Mouse (Mus musculus): ENCODE measurements around the gene Pkig. TPM values are rescaled to one million over a fixed set of nuclear protein-coding genes. Genes with fewer than 3 reads are reported as not detected.

Pkig gene
- polyA plus RNA-seq, 1 experiment from 2014 or later: 122 TPM

DNA sequence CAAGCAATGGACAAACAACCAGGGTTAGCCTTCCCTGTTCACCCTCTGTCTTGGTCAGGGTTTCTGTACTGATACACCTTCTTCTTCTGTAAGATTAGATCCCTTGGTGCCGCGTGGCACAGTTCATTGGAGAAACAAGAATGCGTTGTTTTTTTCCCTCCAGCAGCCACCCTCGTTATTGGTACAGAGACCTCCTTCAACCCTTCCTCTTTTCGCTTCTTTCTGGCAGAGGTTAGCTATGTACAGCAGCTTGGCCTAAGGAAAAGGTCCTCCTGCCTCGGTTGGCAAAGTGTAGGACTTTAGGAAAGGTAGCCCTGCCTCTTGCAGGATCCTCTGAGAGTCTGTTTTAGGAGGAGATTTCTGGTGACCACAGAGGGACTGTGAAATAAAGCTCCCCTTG is 102.4 kb downstream of the Pkig start:
- no peak overlapping the region for H3K9ac ChIP-seq
- H3K9me3 ChIP-seq (replicated peaks): no peaks in the 10 kb centered on the region
- H3K4me3 ChIP-seq (replicated peaks): no peak overlapping the region
- no peak overlapping the region for H3K4me2 ChIP-seq
- DNase-seq (no peak), ATAC-seq (ENCODE audit: low read depth) (no peak)
- no peaks in the 10 kb centered on the region for H3K4me1 ChIP-seq (replicated peaks)
- no peak overlapping the region for H3K27ac ChIP-seq
- H3K36me3 ChIP-seq: no peaks in the 10 kb centered on the region
- no peaks in the 10 kb centered on the region for H3K27me3 ChIP-seq
- WGBS (ENCODE audit: insufficient replicate concordance): 49% methylated on average over 6 of the region's 6 CpGs

DNA sequence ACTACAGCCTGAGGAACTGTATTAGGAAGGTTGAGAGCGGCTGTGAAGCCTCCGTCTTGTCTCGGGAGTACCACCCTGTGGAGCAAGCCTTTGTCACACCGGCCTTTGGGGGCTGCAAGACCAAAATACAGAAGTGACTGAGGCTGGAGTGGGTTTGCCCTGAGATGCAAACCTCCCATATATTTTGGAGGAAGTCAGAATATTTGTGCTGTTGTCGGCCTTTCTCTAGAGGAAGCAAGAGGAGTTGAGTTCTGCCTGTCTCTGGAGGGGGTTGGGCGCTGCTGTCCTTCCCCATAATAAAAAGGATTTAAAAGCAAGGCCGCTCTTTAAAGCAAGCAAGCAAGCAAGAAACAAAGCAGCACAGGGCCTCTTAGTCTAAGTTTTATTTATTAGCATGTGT is 103.2 kb downstream of the Pkig start:
- Histone ChIP-seq H3K9ac (no peak overlapping the region), H3K4me3 (replicated peaks) (no peak overlapping the region), H3K27me3 (no peaks in the 10 kb centered on the region), H3K36me3 (no peaks in the 10 kb centered on the region), H3K27ac (no peak overlapping the region), H3K4me1 (replicated peaks) (no peaks in the 10 kb centered on the region), H3K9me3 (replicated peaks) (no peaks in the 10 kb centered on the region), H3K4me2 (no peak overlapping the region)
- 44% methylated on average over 7 of the region's 7 CpGs for WGBS (ENCODE audit: insufficient replicate concordance)
- no peak for ATAC-seq (ENCODE audit: low read depth)
- DNase-seq: no peak

DNA sequence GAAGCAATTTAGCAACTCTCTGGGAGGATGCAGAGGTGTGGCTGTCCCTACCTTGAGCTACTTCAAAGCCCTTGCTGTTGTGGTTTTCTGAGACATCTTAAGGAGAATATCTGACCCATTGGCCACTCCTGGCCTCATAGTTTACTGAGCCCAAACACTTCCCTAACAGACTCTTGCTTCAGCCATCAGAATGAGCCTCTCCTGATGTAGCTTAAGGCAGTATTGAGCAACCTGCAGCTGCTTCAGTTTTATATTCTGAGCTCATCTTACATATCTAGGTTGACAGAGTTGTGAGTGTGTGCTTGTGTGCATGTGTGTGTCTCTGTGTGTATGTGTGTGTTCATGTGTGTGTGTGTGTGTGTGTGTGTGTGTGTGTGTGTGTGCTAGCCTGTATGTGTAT is 108.1 kb downstream of the Pkig start:
- no peak overlapping the region for H3K27ac ChIP-seq
- no peaks in the 10 kb centered on the region for H3K36me3 ChIP-seq
- H3K9me3 ChIP-seq (replicated peaks): no peaks in the 10 kb centered on the region
- ATAC-seq (ENCODE audit: low read depth) (no peak), DNase-seq (no peak)
- H3K9ac ChIP-seq: no peak overlapping the region
- H3K4me3 ChIP-seq (replicated peaks): no peak overlapping the region
- H3K4me1 ChIP-seq (replicated peaks): no peaks in the 10 kb centered on the region
- H3K4me2 ChIP-seq: no peak overlapping the region
- no peaks in the 10 kb centered on the region for H3K27me3 ChIP-seq

DNA sequence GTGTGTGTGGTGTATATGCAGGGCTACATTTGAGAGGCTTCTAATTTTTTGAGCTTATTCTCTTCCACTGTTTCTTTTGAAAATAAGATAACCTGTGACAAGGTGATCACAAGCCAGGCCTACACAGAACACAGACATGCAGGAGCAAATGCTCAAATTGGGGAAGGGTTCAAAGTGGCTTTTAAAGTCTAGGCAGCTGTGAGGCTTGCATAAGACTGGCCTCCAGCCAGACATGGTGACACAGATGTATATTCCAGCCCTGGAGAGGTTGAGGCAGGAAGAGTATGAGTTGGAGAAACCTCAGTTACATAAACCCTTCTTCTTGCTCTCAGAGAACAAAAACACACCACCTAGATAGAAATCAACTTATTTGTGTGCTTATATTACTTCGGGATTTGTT is 108.7 kb downstream of the Pkig start:
- H3K4me3 ChIP-seq (replicated peaks): no peak overlapping the region

DNA sequence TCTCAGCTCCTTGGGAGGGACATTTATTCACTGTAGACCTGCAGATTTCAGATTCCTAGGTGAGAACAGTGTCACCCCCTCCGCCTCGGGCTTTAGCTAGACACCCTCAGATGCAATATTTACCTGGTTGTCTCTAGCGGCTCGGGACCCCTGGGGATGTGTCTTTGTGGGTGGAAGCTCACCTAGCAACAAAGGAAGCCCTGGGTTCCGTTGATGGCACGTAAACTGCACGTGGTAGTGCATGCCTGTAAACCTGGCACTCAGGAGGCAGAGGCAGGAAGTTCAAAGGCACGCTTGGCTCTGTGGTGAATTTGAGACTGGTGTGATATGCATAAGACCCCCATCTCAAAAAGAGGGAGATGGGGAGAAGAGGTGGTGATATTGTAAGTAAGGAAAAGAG is 112.5 kb downstream of the Pkig start:
- H3K9ac ChIP-seq: no peak overlapping the region
- 58% methylated on average over 8 of the region's 8 CpGs for WGBS (ENCODE audit: insufficient replicate concordance)
- H3K36me3 ChIP-seq: no peaks in the 10 kb centered on the region
- H3K27me3 ChIP-seq: no peaks in the 10 kb centered on the region
- H3K9me3 ChIP-seq (replicated peaks): no peaks in the 10 kb centered on the region
- no peaks in the 10 kb centered on the region for H3K4me1 ChIP-seq (replicated peaks)
- no peak for DNase-seq
- no peak for ATAC-seq (ENCODE audit: low read depth)
- no peak overlapping the region for H3K27ac ChIP-seq
- H3K4me3 ChIP-seq (replicated peaks): no peak overlapping the region
- no peak overlapping the region for H3K4me2 ChIP-seq

More for the DNA sequence above, 108.7 kb downstream of the Pkig start:
- ATAC-seq (ENCODE audit: low read depth) (no peak), DNase-seq (no peak)
- Histone ChIP-seq H3K36me3 (no peaks in the 10 kb centered on the region), H3K27ac (no peak overlapping the region), H3K4me1 (replicated peaks) (no peaks in the 10 kb centered on the region), H3K9me3 (replicated peaks) (no peaks in the 10 kb centered on the region), H3K9ac (no peak overlapping the region), H3K4me2 (no peak overlapping the region), H3K27me3 (no peaks in the 10 kb centered on the region)
- WGBS (ENCODE audit: insufficient replicate concordance): 55% methylated on average over 1 of the region's 1 CpGs

Other genes starting within 250 kb of the Pkig start
- 36.1 and 39.2 TPM in 2 replicates for gene Oser1, start 233.7 kb upstream of the Pkig start, polyA plus RNA-seq (2015; fragmentation: Nextera tagmentation; extraction: Ambion mirVana)
- gene Gdap1l1, start 219.9 kb upstream of the Pkig start, polyA plus RNA-seq (2015; fragmentation: Nextera tagmentation; extraction: Ambion mirVana): 0.20 and 0.35 TPM in 2 replicates
- 4.7 and 5.3 TPM in 2 replicates for gene Fitm2, start 185.8 kb upstream of the Pkig start, polyA plus RNA-seq (2015; fragmentation: Nextera tagmentation; extraction: Ambion mirVana)
- not detected in 2 replicates for gene R3hdml, start 166.1 kb upstream of the Pkig start, polyA plus RNA-seq (2015; fragmentation: Nextera tagmentation; extraction: Ambion mirVana)
- gene Hnf4a, start 151.6 kb upstream of the Pkig start, polyA plus RNA-seq (2015; fragmentation: Nextera tagmentation; extraction: Ambion mirVana): 12.3 and 15.3 TPM in 2 replicates
- 13.9 and 15.9 TPM in 2 replicates for gene Ttpal, start 56.1 kb upstream of the Pkig start, polyA plus RNA-seq (2015; fragmentation: Nextera tagmentation; extraction: Ambion mirVana)
- 112 and 130 TPM in 2 replicates for gene Serinc3, start 13.3 kb upstream of the Pkig start, polyA plus RNA-seq (2015; fragmentation: Nextera tagmentation; extraction: Ambion mirVana)
- gene Ada, start 91.9 kb downstream of the Pkig start, polyA plus RNA-seq (2015; fragmentation: Nextera tagmentation; extraction: Ambion mirVana): 5.5 and 6.6 TPM in 2 replicates
- gene Ccn5, start 162.5 kb downstream of the Pkig start, polyA plus RNA-seq (2015; fragmentation: Nextera tagmentation; extraction: Ambion mirVana): 0.09 and 0.13 TPM in 2 replicates
- gene Kcnk15, start 195.3 kb downstream of the Pkig start, polyA plus RNA-seq (2015; fragmentation: Nextera tagmentation; extraction: Ambion mirVana): not detected in 2 replicates

Measured in liver, embryonic 13.5 days (tissue).